Mouse (Mus musculus): Measurements from ENCODE around the gene Magea3.
A peak's percentile ranks its signal among the peaks of the same experiment; 100 is the strongest.
"Not testable (repeated sequence)": the region's sequence is repeated elsewhere in the genome, so short reads cannot be mapped to it uniquely, and the experiment has no call there.

Magea3 gene

DNA sequence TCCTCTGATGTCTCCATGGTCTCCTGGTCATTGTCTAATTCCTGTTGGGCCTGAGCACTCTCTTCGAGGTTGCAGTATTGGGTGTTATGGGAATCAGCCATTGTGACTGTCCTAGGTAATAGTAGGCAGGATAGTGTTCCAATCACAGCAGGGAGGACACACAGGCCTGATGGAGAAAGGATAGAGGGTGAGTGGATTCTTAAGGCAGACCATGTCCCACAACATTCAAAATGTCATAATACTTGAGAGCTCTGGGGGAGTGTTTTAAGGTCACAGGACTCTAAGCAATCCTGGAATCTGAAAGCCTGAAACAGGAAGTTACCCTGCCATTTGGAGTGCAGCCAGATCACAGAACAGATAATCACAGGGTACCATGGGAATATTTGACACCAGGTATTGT is at the start of gene Magea3:
TSS of gene Magea3 (minus strand) at position 101 of the 400 bp plus-strand sequence.
- not testable (repeated sequence) for DNase-seq (ENCODE audit: inconsistent age in 2 of 2, low spot score in 1 of 2)

DNA sequence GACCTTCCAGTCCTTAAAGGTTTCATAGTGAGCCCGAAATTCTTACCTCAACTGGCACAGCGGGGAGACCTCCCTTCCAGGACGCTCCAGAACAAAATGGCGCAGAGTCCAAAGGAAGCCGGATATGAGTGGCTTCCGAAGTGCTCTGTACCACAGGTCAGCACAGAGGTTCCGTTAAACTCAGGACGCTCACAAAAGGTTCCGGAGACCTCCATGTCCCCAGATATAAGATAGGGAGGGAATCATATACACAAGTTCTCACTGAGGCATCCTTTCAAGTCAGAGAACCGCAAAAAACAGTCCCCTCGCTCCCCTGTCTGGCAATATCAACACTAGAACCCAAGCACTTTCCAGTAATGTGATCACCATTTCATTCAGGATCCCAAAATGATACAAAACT is 46.4 kb upstream of the Magea3 start, which contains the start of gene Magea8:
TSS of gene Magea8 (minus strand) at position 101 of the 400 bp plus-strand sequence.
- DNase-seq (ENCODE audit: inconsistent age in 2 of 2, low spot score in 1 of 2), result peak in 1 of 2 experiments; percentile 10

DNA sequence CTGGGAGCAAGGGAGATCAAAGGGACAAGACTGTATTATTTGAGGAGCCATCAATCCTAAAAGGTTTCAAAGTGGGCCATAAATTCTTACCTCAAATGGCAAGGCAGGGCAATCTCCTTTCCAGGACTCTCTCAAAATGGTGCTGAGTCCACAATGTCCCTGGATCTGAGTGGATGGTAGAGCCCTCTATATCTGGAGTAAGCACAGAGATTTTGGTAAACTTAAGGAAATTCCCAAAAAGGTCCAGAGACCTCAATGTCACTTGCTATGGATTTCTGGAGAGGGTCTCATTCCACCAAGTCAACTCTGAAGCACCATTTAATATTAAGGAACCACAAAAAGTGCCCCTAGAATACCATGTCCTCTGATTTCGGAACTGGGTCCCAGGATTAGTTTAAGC is 13.4 kb downstream of the Magea3 start, which contains the start of gene Magea6:
TSS of gene Magea6 (minus strand) at position 101 of the 400 bp plus-strand sequence.
- DNase-seq (ENCODE audit: inconsistent age in 2 of 2, low spot score in 1 of 2), result not testable (repeated sequence)
